Mouse (Mus musculus) lung, embryonic 16.5 days (tissue): ENCODE measurements around the gene Tet1. TPM values are rescaled to one million over a fixed set of nuclear protein-coding genes. Genes with fewer than 3 reads are reported as not detected.

Experiments used
- ATAC-seq: fragments of 200-750 bp; cut with Nextera tagmentation; 2 replicates; pipeline ENCODE4 v1.8.0; 2017; ENCODE audit warnings: low read depth, mild to moderate bottlenecking, moderate library complexity
- H3K27ac ChIP-seq: fragments of 300-500 bp; sonication (generic); 2 replicates; pipeline ENCODE4 v1.5.1; 2014; ENCODE audit warnings: mild to moderate bottlenecking, control low read depth, low read length
- H3K27me3 ChIP-seq: fragments of 300-500 bp; sonication (generic); 2 replicates; pipeline ENCODE4 v1.6.1; 2014; ENCODE audit warnings: low read depth, low read length, mixed read lengths; ENCODE audit not compliant: control insufficient read depth, insufficient read depth
- H3K36me3 ChIP-seq: fragments of 300-500 bp; sonication (generic); 2 replicates; pipeline ENCODE4 v1.6.1; 2014; ENCODE audit warnings: low read length; ENCODE audit not compliant: control insufficient read depth, insufficient read depth
- H3K4me1 ChIP-seq: fragments of 300-500 bp; sonication (generic); replicated peaks from 2 replicates; pipeline ENCODE4 v1.6.1; 2014; ENCODE audit warnings: low read length, mixed read lengths; ENCODE audit not compliant: control insufficient read depth, insufficient read depth
- H3K4me2 ChIP-seq: fragments of 300-500 bp; sonication (generic); 2 replicates; pipeline ENCODE4 v1.6.1; 2014; ENCODE audit warnings: low read depth, low read length, control low read depth
- H3K4me3 ChIP-seq: fragments of 300-500 bp; sonication (generic); 2 replicates; pipeline ENCODE4 v1.5.1; 2014; ENCODE audit warnings: mild to moderate bottlenecking, low read length, control low read depth
- H3K9ac ChIP-seq: fragments of 300-500 bp; sonication (generic); 2 replicates; pipeline ENCODE4 v1.6.1; 2014; ENCODE audit warnings: low read length, control low read depth
- H3K9me3 ChIP-seq: fragments of 300-500 bp; sonication (generic); 2 replicates; pipeline ENCODE4 v1.6.1; 2016; ENCODE audit warnings: low read length; ENCODE audit not compliant: control insufficient read depth
- WGBS: fragments of 180-500 bp; shearing (Covaris S2); extraction: QIAGEN DNeasy Blood & Tissue Kit; methylation state at CpG from one replicate; pipeline ENCODE4 v1.1.7; 2014; 5-methylcytosine and 5-hydroxymethylcytosine counted together
- polyA plus RNA-seq: library from polyadenylated mRNA; unstranded; fragments of >200 nt; fragmentation: Nextera tagmentation; extraction: Ambion mirVana; gene quantifications from 2 replicates; pipeline ENCODE4 v1.2.1, GENCODE M21; 2015

Tet1 gene
- polyA plus RNA-seq, 1 experiment from 2014 or later, result 27.0 TPM

GRCm38 (mm10) chr10:62911120-62911519 lies 2.3 kb upstream of the Tet1 start:
- ATAC-seq, result no peak
- 85% methylated on average over 2 of the region's 2 CpGs for WGBS

GRCm38 (mm10) chr10:62906336-62906735 lies 2.5 kb downstream of the Tet1 start:
- peaks cover 2% of the 10 kb centered on the region; the same call in 1 of the 2 replicates for H3K4me1 ChIP-seq
- H3K27me3 ChIP-seq, result no peaks in the 10 kb centered on the region
- no peaks in the 10 kb centered on the region for H3K9me3 ChIP-seq
- H3K27ac ChIP-seq, result no peak overlapping the region
- H3K36me3 ChIP-seq, result no peaks in the 10 kb centered on the region
- WGBS, result 85% methylated on average over 7 of the region's 7 CpGs
- no peak overlapping the region for H3K4me2 ChIP-seq
- no peak overlapping the region for H3K4me3 ChIP-seq
- ATAC-seq, result no peak
- no peak overlapping the region for H3K9ac ChIP-seq

More at GRCm38 (mm10) chr10:62911120-62911519, 2.3 kb upstream of the Tet1 start:
- Histone ChIP-seq H3K27ac (no peak overlapping the region), H3K4me1 (no peaks in the 10 kb centered on the region), H3K9ac (no peak overlapping the region), H3K4me3 (no peak overlapping the region), H3K36me3 (no peaks in the 10 kb centered on the region), H3K9me3 (no peaks in the 10 kb centered on the region), H3K4me2 (no peak overlapping the region), H3K27me3 (no peaks in the 10 kb centered on the region)

- H3K36me3 ChIP-seq, result no peaks in the 10 kb centered on the region
- H3K27me3 ChIP-seq, result no peaks in the 10 kb centered on the region
- H3K4me3 ChIP-seq, result no peak overlapping the region
- no peak for ATAC-seq
- peaks cover 2% of the 10 kb centered on the region; the same call in 1 of the 2 replicates for H3K4me1 ChIP-seq
- H3K9me3 ChIP-seq, result no peaks in the 10 kb centered on the region
- H3K9ac ChIP-seq, result no peak overlapping the region
- no peak overlapping the region for H3K4me2 ChIP-seq
- 23% methylated on average over 1 of the region's 1 CpGs for WGBS
- H3K27ac ChIP-seq, result no peak overlapping the region
Observed at GRCm38 (mm10) chr10:62902829-62903228, 6.0 kb downstream of the Tet1 start.

GRCm38 (mm10) chr10:62901826-62902225 lies 7.0 kb downstream of the Tet1 start:
- no peak overlapping the region for H3K27ac ChIP-seq
- WGBS, result 32% methylated on average over 8 of the region's 8 CpGs

GRCm38 (mm10) chr10:62900144-62900543 lies 8.7 kb downstream of the Tet1 start:
- no peak overlapping the region for H3K9ac ChIP-seq
- no peaks in the 10 kb centered on the region for H3K36me3 ChIP-seq
- no peak overlapping the region for H3K27ac ChIP-seq
- WGBS, result 94% methylated on average over 4 of the region's 4 CpGs
- H3K9me3 ChIP-seq, result no peaks in the 10 kb centered on the region
- no peaks in the 10 kb centered on the region for H3K27me3 ChIP-seq
- no peak overlapping the region for H3K4me3 ChIP-seq
- H3K4me1 ChIP-seq, result peaks cover 2% of the 10 kb centered on the region; the same call in 1 of the 2 replicates
- no peak for ATAC-seq
- no peak overlapping the region for H3K4me2 ChIP-seq

More at GRCm38 (mm10) chr10:62901826-62902225, 7.0 kb downstream of the Tet1 start:
- Histone ChIP-seq H3K4me1 (peaks cover 2% of the 10 kb centered on the region; the same call in 1 of the 2 replicates), H3K4me3 (no peak overlapping the region), H3K4me2 (no peak overlapping the region), H3K27me3 (no peaks in the 10 kb centered on the region), H3K9me3 (no peaks in the 10 kb centered on the region), H3K36me3 (no peaks in the 10 kb centered on the region), H3K9ac (no peak overlapping the region)
- ATAC-seq, result no peak

GRCm38 (mm10) chr10:62898061-62898460 lies 10.7 kb downstream of the Tet1 start:
- Histone ChIP-seq H3K27ac (no peak overlapping the region), H3K4me3 (no peak overlapping the region), H3K4me2 (no peak overlapping the region), H3K27me3 (no peaks in the 10 kb centered on the region), H3K9me3 (no peaks in the 10 kb centered on the region), H3K36me3 (no peaks in the 10 kb centered on the region), H3K4me1 (peaks cover 2% of the 10 kb centered on the region; the same call in 1 of the 2 replicates), H3K9ac (no peak overlapping the region)
- WGBS, result 81% methylated on average over 2 of the region's 2 CpGs
- ATAC-seq, result no peak

- Histone ChIP-seq H3K4me3 (no peak overlapping the region), H3K9ac (no peak overlapping the region), H3K4me1 (no peaks in the 10 kb centered on the region), H3K27me3 (no peaks in the 10 kb centered on the region), H3K9me3 (no peaks in the 10 kb centered on the region), H3K36me3 (no peaks in the 10 kb centered on the region), H3K27ac (no peak overlapping the region), H3K4me2 (no peak overlapping the region)
- WGBS, result 92% methylated on average over 3 of the region's 3 CpGs
- ATAC-seq, result no peak
Observed at GRCm38 (mm10) chr10:62897437-62897836, 11.4 kb downstream of the Tet1 start.

GRCm38 (mm10) chr10:62896774-62897173 lies 12.0 kb downstream of the Tet1 start:
- H3K27ac ChIP-seq, result no peak overlapping the region
- no peak overlapping the region for H3K4me3 ChIP-seq
- no peaks in the 10 kb centered on the region for H3K4me1 ChIP-seq
- H3K36me3 ChIP-seq, result no peaks in the 10 kb centered on the region
- H3K4me2 ChIP-seq, result no peak overlapping the region
- WGBS, result 77% methylated on average over 4 of the region's 4 CpGs
- ATAC-seq, result no peak
- no peaks in the 10 kb centered on the region for H3K27me3 ChIP-seq
- no peaks in the 10 kb centered on the region for H3K9me3 ChIP-seq
- no peak overlapping the region for H3K9ac ChIP-seq

GRCm38 (mm10) chr10:62896035-62896434 lies 12.8 kb downstream of the Tet1 start:
- no peaks in the 10 kb centered on the region for H3K4me1 ChIP-seq
- H3K27me3 ChIP-seq, result no peaks in the 10 kb centered on the region
- ATAC-seq, result no peak
- 58% methylated on average over 4 of the region's 4 CpGs for WGBS
- no peaks in the 10 kb centered on the region for H3K9me3 ChIP-seq
- no peak overlapping the region for H3K27ac ChIP-seq
- no peaks in the 10 kb centered on the region for H3K36me3 ChIP-seq
- H3K4me2 ChIP-seq, result no peak overlapping the region
- H3K4me3 ChIP-seq, result no peak overlapping the region
- no peak overlapping the region for H3K9ac ChIP-seq

GRCm38 (mm10) chr10:62895386-62895785 lies 13.4 kb downstream of the Tet1 start:
- H3K9ac ChIP-seq, result no peak overlapping the region

More at GRCm38 (mm10) chr10:62895386-62895785, 13.4 kb downstream of the Tet1 start:
- 44% methylated on average over 6 of the region's 6 CpGs for WGBS
- H3K9me3 ChIP-seq, result no peaks in the 10 kb centered on the region
- no peak overlapping the region for H3K4me2 ChIP-seq
- no peak overlapping the region for H3K4me3 ChIP-seq
- H3K27me3 ChIP-seq, result no peaks in the 10 kb centered on the region
- H3K4me1 ChIP-seq, result no peaks in the 10 kb centered on the region
- ATAC-seq, result no peak
- H3K36me3 ChIP-seq, result no peaks in the 10 kb centered on the region
- no peak overlapping the region for H3K27ac ChIP-seq
